Mouse (Mus musculus) liver, embryonic 14 days (tissue): ENCODE measurements around the gene Lyrm4. TPM values are rescaled to one million over a fixed set of nuclear protein-coding genes. Genes with fewer than 3 reads are reported as not detected.

Experiments used
- polyA plus RNA-seq: library from polyadenylated mRNA; depleted of rRNA; stranded (reverse); fragments of >200 nt; gene quantifications from 2 replicates; pipeline ENCODE4 v1.2.3, GENCODE M21; 2012; rRNA removed

Lyrm4 gene
- polyA plus RNA-seq, result 6.6 and 7.1 TPM in 2 replicates

DNA sequence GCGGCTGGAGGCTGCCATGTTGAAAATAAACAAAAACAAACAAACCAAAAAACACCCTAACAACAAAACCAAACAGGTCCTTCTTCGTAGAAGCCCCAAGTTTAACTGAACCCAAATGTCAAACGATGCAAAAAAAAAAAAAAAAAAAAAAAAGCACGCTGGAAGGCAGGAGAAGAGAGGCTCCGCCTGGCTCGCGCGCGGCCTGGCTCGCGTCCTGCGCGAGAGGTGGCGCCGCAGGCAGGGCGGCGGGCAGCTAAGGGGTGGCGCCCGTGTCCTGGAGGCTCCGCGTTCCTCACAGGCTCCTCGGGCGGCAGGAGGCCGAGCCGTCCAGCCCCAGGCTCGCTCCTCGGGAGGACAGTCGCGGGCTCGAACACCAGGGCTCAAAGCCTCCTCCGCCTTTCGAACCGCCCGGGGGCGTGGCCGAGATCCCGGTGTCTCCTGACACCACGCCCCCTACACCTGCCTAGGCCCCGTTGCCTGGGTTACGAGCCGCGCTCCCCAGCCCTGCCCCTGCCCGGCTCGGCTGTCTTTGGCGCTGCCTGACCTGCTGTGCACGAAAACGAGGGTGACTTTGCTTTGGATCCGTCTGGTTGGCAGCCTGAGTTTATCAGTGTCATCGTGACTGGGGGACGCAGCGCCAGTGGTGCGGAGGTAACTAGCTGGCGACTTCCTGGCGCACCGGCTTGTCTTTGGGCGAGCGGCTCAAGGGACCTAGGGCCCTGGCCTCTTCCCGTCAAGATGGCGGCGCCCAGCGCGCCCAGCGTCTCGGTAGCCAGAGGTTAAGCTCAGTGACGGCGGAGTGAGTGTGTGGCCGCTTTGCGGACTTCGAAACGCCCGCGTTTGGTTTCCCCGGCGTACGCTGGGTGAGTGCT lies at the start of gene Lyrm4, which contains the start of gene Fars2:
Lyrm4 (minus strand) TSS at position 384 of the 872 bp plus-strand sequence.
Fars2 (plus strand) TSS at position 270 of the 872 bp plus-strand sequence.

DNA sequence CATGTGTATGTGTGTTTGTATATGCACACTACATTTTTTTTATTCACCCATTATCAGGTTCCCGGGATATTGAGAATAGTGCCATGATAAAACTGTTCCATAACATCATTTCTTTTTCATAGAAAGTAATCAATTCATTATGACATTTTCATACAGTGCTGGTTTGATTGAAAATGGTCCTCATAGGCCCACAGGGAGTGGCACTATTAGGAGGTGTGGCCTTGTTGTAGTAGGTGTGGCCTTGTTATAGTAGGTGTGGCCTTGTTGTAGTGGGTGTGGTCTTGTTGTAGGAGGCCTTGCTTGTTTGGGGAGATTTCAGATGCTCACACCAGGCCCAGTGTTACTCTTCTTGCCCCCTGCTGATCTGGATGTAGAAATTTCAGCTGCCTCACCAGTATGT lies 158.8 kb downstream of the Lyrm4 start, which contains the start of gene Ppp1r3g:
Ppp1r3g (plus strand) TSS at position 301 of the 400 bp plus-strand sequence.

Other genes with a start within 250 kb of the Lyrm4 start
- gene Rpp40, start 211.2 kb downstream of the Lyrm4 start, polyA plus RNA-seq, result 3.6 and 4.5 TPM in 2 replicates
- 0.26 and 0.32 TPM in 2 replicates for gene Ppp1r3g, start 158.7 kb downstream of the Lyrm4 start, polyA plus RNA-seq
- gene Fars2, start 114 bp downstream of the Lyrm4 start, polyA plus RNA-seq, result 18.6 and 20.3 TPM in 2 replicates